Mouse (Mus musculus) testis, postnatal 10 days (tissue): ENCODE data around the gene Adam22.

Source experiments
- DNase-seq: peaks from one replicate; pipeline ENCODE4 v3.0.0; 2021; ENCODE audit warnings: low spot score

The Adam22 gene

GRCm38 (mm10) chr5:8151645-8152044 lies 216.3 kb downstream of the Adam22 start:
- no peak for DNase-seq

DNA sequence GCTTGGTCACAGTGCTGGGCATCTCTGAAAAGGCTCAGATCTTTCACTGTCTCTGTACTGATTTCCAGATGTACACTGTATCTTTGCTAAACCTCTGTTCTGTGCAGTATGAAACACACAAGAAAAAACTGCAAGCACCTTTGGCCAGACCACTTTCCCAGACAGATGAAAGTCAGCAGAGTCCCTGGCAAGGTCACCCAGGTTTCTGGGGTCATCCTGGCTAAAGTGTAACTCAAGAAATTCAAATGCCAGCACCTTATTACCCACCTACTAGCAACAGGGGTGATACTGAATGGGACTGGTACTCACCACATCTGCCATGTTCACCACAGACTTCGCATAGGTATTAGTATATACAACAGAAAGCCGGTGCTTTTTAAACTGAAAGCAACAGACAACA lies 221.8 kb downstream of the Adam22 start:
- DNase-seq, result no peak

- no peak for DNase-seq
Measured at GRCm38 (mm10) chr5:8145473-8145872, 222.5 kb downstream of the Adam22 start.

- no peak for DNase-seq
Measured at GRCm38 (mm10) chr5:8132546-8132945, 235.4 kb downstream of the Adam22 start.

- no peak for DNase-seq
Measured at GRCm38 (mm10) chr5:8131918-8132317, 236.0 kb downstream of the Adam22 start.

GRCm38 (mm10) chr5:8129750-8130149 lies 238.2 kb downstream of the Adam22 start:
- DNase-seq, result no peak

- no peak for DNase-seq
Measured at GRCm38 (mm10) chr5:8120926-8121325, 247.0 kb downstream of the Adam22 start.

GRCm38 (mm10) chr5:8120087-8120486 lies 247.9 kb downstream of the Adam22 start:
- DNase-seq, result no peak

DNA sequence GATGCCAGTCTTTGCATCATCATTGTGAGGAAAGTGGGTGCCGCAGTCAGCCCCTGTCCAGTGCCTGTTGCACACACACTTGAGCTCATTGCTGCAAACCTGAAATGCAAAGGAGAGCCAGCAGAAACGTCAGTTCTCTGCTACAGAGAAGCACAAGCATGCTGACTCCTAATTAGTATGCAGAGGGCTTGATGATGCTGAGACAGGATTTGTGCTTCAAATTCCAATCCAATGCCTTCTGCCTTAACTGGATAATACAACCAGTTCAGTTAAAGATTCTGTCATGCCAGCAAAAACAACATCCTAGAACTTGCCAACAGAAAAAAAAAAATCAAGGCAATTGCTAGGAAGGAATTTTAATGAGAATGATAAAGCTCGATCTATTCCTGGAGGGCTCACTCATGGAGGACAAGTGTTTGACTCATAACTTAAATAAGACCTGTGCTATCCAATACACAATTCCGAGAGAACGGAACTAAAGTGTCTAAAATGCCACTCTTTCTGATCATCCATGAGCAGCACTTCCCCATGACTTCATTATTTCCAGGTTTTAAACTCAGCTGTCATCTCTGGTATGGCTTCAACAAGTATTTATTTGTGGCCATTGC lies 251.3 kb downstream of the Adam22 start:
- DNase-seq, result no peak

GRCm38 (mm10) chr5:8112246-8112645 lies 255.7 kb downstream of the Adam22 start:
- DNase-seq, result no peak

DNA sequence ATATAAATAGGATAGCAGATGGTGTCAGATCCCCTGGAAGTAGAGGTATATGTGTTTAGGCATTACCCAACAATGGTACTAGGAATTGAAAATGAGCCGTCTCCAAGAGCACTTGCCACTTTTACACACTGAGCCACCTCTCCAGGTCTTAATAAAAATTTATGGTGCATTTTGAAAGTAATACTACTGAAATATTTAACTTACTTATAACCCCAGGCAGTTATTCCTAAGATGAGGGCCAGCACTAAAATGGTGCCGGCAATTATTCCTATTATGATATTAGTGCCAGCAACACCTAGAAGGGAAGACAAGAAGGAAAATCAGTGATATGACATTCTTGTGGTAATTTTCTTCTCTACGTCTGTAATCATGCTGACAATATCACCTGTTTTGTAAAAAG lies 256.3 kb downstream of the Adam22 start:
- no peak for DNase-seq

GRCm38 (mm10) chr5:8095689-8096088 lies 272.3 kb downstream of the Adam22 start:
- DNase-seq, result no peak

- DNase-seq, result no peak
Measured at GRCm38 (mm10) chr5:8094921-8095320, 273.0 kb downstream of the Adam22 start.

- no peak for DNase-seq
Measured at GRCm38 (mm10) chr5:8088147-8088546, 279.8 kb downstream of the Adam22 start.

GRCm38 (mm10) chr5:8085661-8086060 lies 282.3 kb downstream of the Adam22 start:
- no peak for DNase-seq

GRCm38 (mm10) chr5:8082800-8083509 lies 285.0 kb downstream of the Adam22 start:
- DNase-seq, result no peak

GRCm38 (mm10) chr5:8077481-8077880 lies 290.5 kb downstream of the Adam22 start:
- DNase-seq, result no peak

- no peak for DNase-seq
Measured at GRCm38 (mm10) chr5:8073901-8074561, 293.9 kb downstream of the Adam22 start.

DNA sequence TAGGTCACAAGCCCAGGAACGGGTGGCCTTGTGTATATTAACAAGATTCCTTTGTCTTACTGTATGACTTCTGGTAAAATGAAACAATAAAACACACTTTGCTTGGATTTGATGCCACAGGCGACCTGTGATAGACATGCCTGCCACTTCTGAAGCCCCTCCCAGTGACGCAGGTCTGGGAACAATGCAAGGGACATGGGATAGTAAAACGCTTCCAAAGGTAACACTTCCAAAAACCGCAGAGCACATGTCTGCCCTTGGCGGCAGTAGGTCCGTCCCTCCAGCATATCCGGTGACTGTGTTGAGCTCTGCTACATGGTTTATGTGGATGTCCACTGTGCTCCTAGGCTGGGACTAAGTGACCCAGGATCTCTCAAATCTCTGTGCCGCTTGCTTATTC lies 294.6 kb downstream of the Adam22 start:
- no peak for DNase-seq

DNA sequence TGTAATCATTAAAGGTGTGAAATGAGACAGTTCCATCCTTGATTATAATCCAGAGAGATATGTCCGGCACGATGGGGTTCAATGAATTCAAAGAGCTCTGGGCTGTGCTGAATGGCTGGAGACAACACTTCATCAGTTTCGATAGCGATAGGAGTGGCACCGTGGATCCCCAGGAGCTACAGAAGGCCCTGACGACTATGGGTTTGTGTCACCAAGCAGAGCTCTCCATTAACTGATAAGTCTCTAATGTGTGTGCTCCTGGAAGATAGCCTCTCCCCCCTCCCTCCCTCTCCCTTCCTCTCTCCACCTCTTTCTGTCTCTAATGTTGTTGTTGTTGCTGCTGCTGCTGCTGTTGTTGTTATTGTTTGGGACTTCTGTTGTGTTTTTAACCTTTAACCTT lies 304.8 kb downstream of the Adam22 start:
- no peak for DNase-seq

DNA sequence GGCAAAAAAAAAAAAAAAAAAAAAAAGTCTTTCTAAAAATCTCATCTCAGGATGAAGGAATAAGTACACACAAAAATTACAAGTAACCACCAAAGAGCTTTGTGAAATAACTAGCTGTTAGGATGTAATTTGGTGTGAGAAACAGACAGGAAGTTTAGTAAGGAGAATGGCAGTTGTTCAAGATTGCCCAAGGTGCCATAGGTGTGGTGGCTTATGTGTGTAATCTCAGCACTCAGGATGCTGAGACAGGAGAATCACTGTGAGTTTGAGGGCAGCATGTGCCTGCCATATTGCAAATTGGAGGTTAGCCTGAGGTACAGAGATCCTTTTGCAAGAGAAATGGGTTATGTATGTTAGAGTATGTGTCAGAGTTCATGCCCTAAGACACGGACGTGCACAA lies 305.5 kb downstream of the Adam22 start:
- DNase-seq, result no peak

GRCm38 (mm10) chr5:8058056-8058455 lies 309.9 kb downstream of the Adam22 start:
- no peak for DNase-seq

- no peak for DNase-seq
Measured at GRCm38 (mm10) chr5:8057018-8057323, 311.0 kb downstream of the Adam22 start.
